Mouse (Mus musculus): Measurements from ENCODE around the gene Usp29. TPM values are rescaled to one million over a fixed set of nuclear protein-coding genes. Genes with fewer than 3 reads are reported as not detected.
"Not testable (repeated sequence)": the region's sequence is repeated elsewhere in the genome, so short reads cannot be mapped to it uniquely, and the experiment has no call there.

Usp29 gene
- polyA plus RNA-seq, 1 experiment from 2014 or later, result 9.3 TPM

GRCm38 (mm10) chr7:6885416-6885815, 155.0 kb downstream of the Usp29 start:
- H3K4me2 ChIP-seq (replicated peaks; ENCODE audit: low read depth, low read length), result no peak overlapping the region
- H3K36me3 ChIP-seq (ENCODE audit: control insufficient read depth, insufficient read depth, low read length), result no peaks in the 10 kb centered on the region
- H3K9me3 ChIP-seq (ENCODE audit: control insufficient read depth, low read length), result no peaks in the 10 kb centered on the region
- 0 out of 2 replicates have a peak, but pooled peaks cover 5% of the 10 kb centered on the region for H3K4me1 ChIP-seq (ENCODE audit: control insufficient read depth, insufficient read depth, low read length)
- no peaks in the 10 kb centered on the region for H3K27me3 ChIP-seq (ENCODE audit: control insufficient read depth, insufficient read depth, low read length)
- WGBS, result 73% methylated on average over 7 of the region's 7 CpGs
- no peak overlapping the region for H3K27ac ChIP-seq (ENCODE audit: low read depth, low read length)
- H3K4me3 ChIP-seq (ENCODE audit: low read length), result no peak overlapping the region
- no peak overlapping the region for H3K9ac ChIP-seq (ENCODE audit: low read depth, low read length)
- ATAC-seq (ENCODE audit: low FRiP score, low TSS enrichment), result no peak

- 100% methylated on average over 1 of the region's 1 CpGs for WGBS
- no peak for ATAC-seq (ENCODE audit: low FRiP score, low TSS enrichment)
- H3K4me2 ChIP-seq (replicated peaks; ENCODE audit: low read depth, low read length), result no peak overlapping the region
- no peak overlapping the region for H3K4me3 ChIP-seq (ENCODE audit: low read length)
- no peaks in the 10 kb centered on the region for H3K36me3 ChIP-seq (ENCODE audit: control insufficient read depth, insufficient read depth, low read length)
- H3K9me3 ChIP-seq (ENCODE audit: control insufficient read depth, low read length), result no peaks in the 10 kb centered on the region
- no peak overlapping the region for H3K9ac ChIP-seq (ENCODE audit: low read depth, low read length)
- H3K4me1 ChIP-seq (ENCODE audit: control insufficient read depth, insufficient read depth, low read length), result peaks cover 8% of the 10 kb centered on the region; the same call in 1 of the 2 replicates
- H3K27me3 ChIP-seq (ENCODE audit: control insufficient read depth, insufficient read depth, low read length), result no peaks in the 10 kb centered on the region
- H3K27ac ChIP-seq (ENCODE audit: low read depth, low read length), result no peak overlapping the region
These were observed 156.5 kb downstream of the Usp29 start for GRCm38 (mm10) chr7:6886896-6887295.

- Histone ChIP-seq H3K9me3 (ENCODE audit: control insufficient read depth, low read length) (no peaks in the 10 kb centered on the region), H3K4me3 (ENCODE audit: low read length) (no peak overlapping the region), H3K27ac (ENCODE audit: low read depth, low read length) (no peak overlapping the region), H3K4me1 (ENCODE audit: control insufficient read depth, insufficient read depth, low read length) (peaks cover 4% of the 10 kb centered on the region; the same call in 1 of the 2 replicates), H3K9ac (ENCODE audit: low read depth, low read length) (no peak overlapping the region), H3K27me3 (ENCODE audit: control insufficient read depth, insufficient read depth, low read length) (no peaks in the 10 kb centered on the region), H3K4me2 (replicated peaks; ENCODE audit: low read depth, low read length) (no peak overlapping the region), H3K36me3 (ENCODE audit: control insufficient read depth, insufficient read depth, low read length) (no peaks in the 10 kb centered on the region)
- no peak for ATAC-seq (ENCODE audit: low FRiP score, low TSS enrichment)
- WGBS, result 96% methylated on average over 5 of the region's 5 CpGs
These were observed 159.5 kb downstream of the Usp29 start for GRCm38 (mm10) chr7:6889871-6890270.

GRCm38 (mm10) chr7:6891206-6891605, 160.8 kb downstream of the Usp29 start:
- 43% methylated on average over 3 of the region's 3 CpGs for WGBS
- no peaks in the 10 kb centered on the region for H3K9me3 ChIP-seq (ENCODE audit: control insufficient read depth, low read length)

GRCm38 (mm10) chr7:6897021-6897420, 166.6 kb downstream of the Usp29 start:
- H3K27me3 ChIP-seq (ENCODE audit: control insufficient read depth, insufficient read depth, low read length); H3K9me3 ChIP-seq (ENCODE audit: control insufficient read depth, low read length); H3K9ac ChIP-seq (ENCODE audit: low read depth, low read length); H3K4me3 ChIP-seq (ENCODE audit: low read length); H3K4me2 ChIP-seq (replicated peaks; ENCODE audit: low read depth, low read length); H3K36me3 ChIP-seq (ENCODE audit: control insufficient read depth, insufficient read depth, low read length); H3K4me1 ChIP-seq (ENCODE audit: control insufficient read depth, insufficient read depth, low read length): not testable (repeated sequence)
- ATAC-seq (ENCODE audit: low FRiP score, low TSS enrichment), result peak; percentile 99
- H3K27ac ChIP-seq (ENCODE audit: low read depth, low read length), result peak overlapping the region; percentile 68; the same call in 1 of the 2 replicates
- 1% methylated on average over 4 of the region's 4 CpGs for WGBS

More at GRCm38 (mm10) chr7:6891206-6891605, 160.8 kb downstream of the Usp29 start:
- no peak overlapping the region for H3K9ac ChIP-seq (ENCODE audit: low read depth, low read length)
- peaks cover 6% of the 10 kb centered on the region; the same call in 1 of the 2 replicates for H3K4me1 ChIP-seq (ENCODE audit: control insufficient read depth, insufficient read depth, low read length)
- no peak for ATAC-seq (ENCODE audit: low FRiP score, low TSS enrichment)
- H3K36me3 ChIP-seq (ENCODE audit: control insufficient read depth, insufficient read depth, low read length), result no peaks in the 10 kb centered on the region
- no peak overlapping the region for H3K27ac ChIP-seq (ENCODE audit: low read depth, low read length)
- H3K27me3 ChIP-seq (ENCODE audit: control insufficient read depth, insufficient read depth, low read length), result no peaks in the 10 kb centered on the region
- H3K4me3 ChIP-seq (ENCODE audit: low read length), result no peak overlapping the region
- H3K4me2 ChIP-seq (replicated peaks; ENCODE audit: low read depth, low read length), result no peak overlapping the region

- Histone ChIP-seq H3K27me3 (ENCODE audit: control insufficient read depth, insufficient read depth, low read length) (no peaks in the 10 kb centered on the region), H3K4me3 (ENCODE audit: low read length) (no peak overlapping the region), H3K36me3 (ENCODE audit: control insufficient read depth, insufficient read depth, low read length) (no peaks in the 10 kb centered on the region), H3K4me2 (replicated peaks; ENCODE audit: low read depth, low read length) (no peak overlapping the region), H3K4me1 (ENCODE audit: control insufficient read depth, insufficient read depth, low read length) (0 out of 2 replicates have a peak, but pooled peaks cover 7% of the 10 kb centered on the region), H3K27ac (ENCODE audit: low read depth, low read length) (no peak overlapping the region), H3K9ac (ENCODE audit: low read depth, low read length) (no peak overlapping the region), H3K9me3 (ENCODE audit: control insufficient read depth, low read length) (no peaks in the 10 kb centered on the region)
- WGBS, result 94% methylated on average over 7 of the region's 7 CpGs
- ATAC-seq (ENCODE audit: low FRiP score, low TSS enrichment), result no peak
These were observed 170.3 kb downstream of the Usp29 start for GRCm38 (mm10) chr7:6900672-6901071.

- Histone ChIP-seq H3K4me2 (replicated peaks; ENCODE audit: low read depth, low read length) (no peak overlapping the region), H3K27me3 (ENCODE audit: control insufficient read depth, insufficient read depth, low read length) (no peaks in the 10 kb centered on the region), H3K36me3 (ENCODE audit: control insufficient read depth, insufficient read depth, low read length) (no peaks in the 10 kb centered on the region), H3K9me3 (ENCODE audit: control insufficient read depth, low read length) (no peaks in the 10 kb centered on the region), H3K9ac (ENCODE audit: low read depth, low read length) (no peak overlapping the region), H3K4me1 (ENCODE audit: control insufficient read depth, insufficient read depth, low read length) (no peaks in the 10 kb centered on the region), H3K4me3 (ENCODE audit: low read length) (no peak overlapping the region), H3K27ac (ENCODE audit: low read depth, low read length) (0 out of 2 replicates have a peak overlapping the region, but pooled peaks have one; percentile 8)
- WGBS, result 65% methylated on average over 8 of the region's 8 CpGs
- ATAC-seq (ENCODE audit: low FRiP score, low TSS enrichment), result 0 out of 2 replicates have a peak, but pooled peaks have one; percentile 53
These were observed 173.1 kb downstream of the Usp29 start for GRCm38 (mm10) chr7:6903489-6903888.

- Histone ChIP-seq H3K4me3 (ENCODE audit: low read length) (no peak overlapping the region), H3K27ac (ENCODE audit: low read depth, low read length) (no peak overlapping the region; the same call in 1 of the 2 replicates), H3K36me3 (ENCODE audit: control insufficient read depth, insufficient read depth, low read length) (no peaks in the 10 kb centered on the region), H3K4me2 (replicated peaks; ENCODE audit: low read depth, low read length) (no peak overlapping the region), H3K27me3 (ENCODE audit: control insufficient read depth, insufficient read depth, low read length) (no peaks in the 10 kb centered on the region), H3K9me3 (ENCODE audit: control insufficient read depth, low read length) (no peaks in the 10 kb centered on the region), H3K4me1 (ENCODE audit: control insufficient read depth, insufficient read depth, low read length) (peaks cover 20% of the 10 kb centered on the region), H3K9ac (ENCODE audit: low read depth, low read length) (no peak overlapping the region)
- ATAC-seq (ENCODE audit: low FRiP score, low TSS enrichment), result no peak
- WGBS, result 35% methylated on average over 7 of the region's 7 CpGs
These were observed 180.1 kb downstream of the Usp29 start for GRCm38 (mm10) chr7:6910527-6910926.

- H3K27me3 ChIP-seq (ENCODE audit: control insufficient read depth, insufficient read depth, low read length), result no peaks in the 10 kb centered on the region
- peaks cover 23% of the 10 kb centered on the region for H3K4me1 ChIP-seq (ENCODE audit: control insufficient read depth, insufficient read depth, low read length)
- ATAC-seq (ENCODE audit: low FRiP score, low TSS enrichment), result no peak
- no peak overlapping the region for H3K4me2 ChIP-seq (replicated peaks; ENCODE audit: low read depth, low read length)
- H3K36me3 ChIP-seq (ENCODE audit: control insufficient read depth, insufficient read depth, low read length), result no peaks in the 10 kb centered on the region
- 75% methylated on average over 5 of the region's 5 CpGs for WGBS
- no peak overlapping the region for H3K9ac ChIP-seq (ENCODE audit: low read depth, low read length)
- H3K4me3 ChIP-seq (ENCODE audit: low read length), result no peak overlapping the region
- no peak overlapping the region for H3K27ac ChIP-seq (ENCODE audit: low read depth, low read length)
- H3K9me3 ChIP-seq (ENCODE audit: control insufficient read depth, low read length), result no peaks in the 10 kb centered on the region
These were observed 181.4 kb downstream of the Usp29 start for GRCm38 (mm10) chr7:6911731-6912130.
